Mouse (Mus musculus) heart, adult 10 weeks (tissue): Measurements from ENCODE around the gene Ndufaf5. TPM values are rescaled to one million over a fixed set of nuclear protein-coding genes. Genes with fewer than 3 reads are reported as not detected.

Source experiments
- polyA plus RNA-seq: library from polyadenylated mRNA; stranded (reverse); fragments of 350-450 nt; fragmentation: Illumina TruSeq; extraction: RNeasy Lipid Tissue Mini Kit (QIAGEN cat#74804); gene quantifications from one replicate; pipeline ENCODE4 v1.2.3, GENCODE M21; 2014; ENCODE audit warnings: low read depth, low replicate concordance

Gene Ndufaf5
- polyA plus RNA-seq, result 35.4 TPM

GRCm38 (mm10) chr2:140170127-140170802, at the start of gene Ndufaf5, which contains the start of gene Esf1:
Ndufaf5 (plus strand) TSS chr2:140170649.
Esf1 (minus strand) TSS chr2:140170564.

GRCm38 (mm10) chr2:140151743-140152142, 18.7 kb upstream of the Ndufaf5 start, which contains the start of gene Gm17374:
Gm17374 (plus strand) TSS chr2:140152043.

Other genes starting within 250 kb of the Ndufaf5 start
- 9.4 TPM for gene Tasp1, start 103.8 kb upstream of the Ndufaf5 start, polyA plus RNA-seq
- not detected for gene Gm17374, start 18.6 kb upstream of the Ndufaf5 start, polyA plus RNA-seq
- 13.0 TPM for gene Esf1, start 85 bp upstream of the Ndufaf5 start, polyA plus RNA-seq
- gene Sel1l2, start 219.1 kb downstream of the Ndufaf5 start, polyA plus RNA-seq, result not detected
- 12.1 TPM for gene Macrod2, start 224.7 kb downstream of the Ndufaf5 start, polyA plus RNA-seq